Mouse (Mus musculus) testis, adult 2 months (tissue): ENCODE results near the gene Garem2. TPM values are rescaled to one million over a fixed set of nuclear protein-coding genes. Genes with fewer than 3 reads are reported as not detected.

Experiments
- H3K27ac ChIP-seq: fragments of 200-500 bp; 2 replicates; pipeline ENCODE4 v1.5.1; 2012; ENCODE audit warnings: low read depth, low read length; ENCODE audit not compliant: control insufficient read depth, insufficient read depth
- H3K27me3 ChIP-seq: fragments of 200-500 bp; 2 replicates; pipeline ENCODE4 v1.6.1; 2012; ENCODE audit warnings: mild to moderate bottlenecking, low read length, moderate library complexity; ENCODE audit not compliant: control insufficient read depth, insufficient read depth
- H3K36me3 ChIP-seq: fragments of 200-500 bp; 2 replicates; pipeline ENCODE4 v1.6.1; 2012; ENCODE audit warnings: mild to moderate bottlenecking, low read length; ENCODE audit not compliant: control insufficient read depth, insufficient read depth
- H3K4me1 ChIP-seq: fragments of 200-500 bp; 2 replicates; pipeline ENCODE4 v1.6.1; 2012; ENCODE audit warnings: low read length; ENCODE audit not compliant: control insufficient read depth, insufficient read depth
- H3K4me3 ChIP-seq: fragments of 200-500 bp; 2 replicates; pipeline ENCODE4 v1.5.1; 2012; ENCODE audit warnings: low read depth, mild to moderate bottlenecking, low read length, moderate library complexity, mixed read lengths; ENCODE audit not compliant: control insufficient read depth
- CTCF ChIP-seq: fragments of 200-500 bp; IDR thresholded peaks from 2 replicates; pipeline ENCODE4 v1.5.1; 2012; ENCODE audit warnings: low read depth, mild to moderate bottlenecking, inconsistent platforms, low read length, moderate library complexity; ENCODE audit not compliant: control insufficient read depth, insufficient read depth, insufficient replicate concordance
- POLR2A ChIP-seq: fragments of 200-500 bp; IDR thresholded peaks from 2 replicates; pipeline ENCODE4 v1.6.1; 2012; ENCODE audit warnings: low read depth, mild to moderate bottlenecking, inconsistent platforms, low read length, moderate library complexity; ENCODE audit not compliant: control insufficient read depth
- polyA plus RNA-seq: library from polyadenylated mRNA; depleted of rRNA; stranded (reverse); fragments of >200 nt; gene quantifications from 2 replicates; pipeline ENCODE4 v1.2.3, GENCODE M21; 2012

Garem2 gene
- polyA plus RNA-seq, 1 experiment = 0.78 TPM

DNA sequence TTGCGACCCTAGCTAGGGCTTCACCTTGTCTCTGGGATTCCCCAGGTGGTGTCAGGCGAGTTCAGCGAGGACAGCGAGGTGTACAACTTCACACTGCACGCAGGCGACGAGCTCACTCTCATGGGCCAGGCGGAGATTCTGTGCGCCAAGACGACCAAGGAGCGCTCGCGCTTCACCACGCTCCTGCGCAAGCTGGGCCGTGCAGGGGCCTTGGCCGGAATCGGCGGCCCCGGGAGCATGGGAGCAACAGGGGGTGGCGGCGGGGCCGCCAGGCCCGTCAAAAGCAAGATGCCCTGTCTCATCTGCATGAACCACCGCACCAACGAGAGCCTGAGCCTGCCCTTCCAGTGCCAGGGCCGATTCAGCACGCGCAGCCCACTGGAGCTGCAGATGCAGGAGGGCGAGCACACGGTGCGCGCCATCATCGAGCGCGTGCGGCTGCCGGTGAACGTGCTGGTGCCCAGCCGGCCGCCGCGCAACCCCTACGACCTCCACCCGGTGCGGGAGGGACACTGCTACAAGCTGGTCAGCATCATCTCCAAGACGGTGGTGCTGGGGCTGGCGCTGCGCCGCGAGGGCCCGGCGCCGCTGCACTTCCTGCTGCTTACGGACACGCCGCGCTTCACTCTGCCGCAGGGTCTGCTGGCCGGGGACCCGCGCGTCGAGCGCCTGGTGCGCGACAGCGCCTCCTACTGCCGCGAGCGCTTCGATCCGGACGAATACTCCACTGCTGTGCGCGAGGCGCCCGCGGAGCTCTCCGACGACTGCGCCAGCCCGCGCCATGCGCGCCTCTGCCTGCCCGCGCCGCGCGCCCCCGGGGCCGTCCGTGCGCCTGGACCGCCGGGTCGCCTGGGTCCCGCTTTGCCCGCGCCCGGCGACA lies 9.2 kb downstream of the Garem2 start:
- no peaks in the 10 kb centered on the region for H3K27me3 ChIP-seq
- peaks cover 19% of the 10 kb centered on the region for H3K4me1 ChIP-seq
- no peak overlapping the region for H3K27ac ChIP-seq

GRCm38 (mm10) chr5:30114761-30115140 lies 9.8 kb downstream of the Garem2 start:
- Histone ChIP-seq H3K36me3 (no peaks in the 10 kb centered on the region; the same call in 1 of the 2 replicates), H3K27ac (no peak overlapping the region), H3K4me3 (peak overlapping the region; percentile 82), H3K27me3 (no peaks in the 10 kb centered on the region), H3K4me1 (peaks cover 19% of the 10 kb centered on the region)
- no peak for TF ChIP-seq CTCF
- no peak for TF ChIP-seq POLR2A

More for the DNA sequence above, 9.2 kb downstream of the Garem2 start:
- TF ChIP-seq CTCF (peak; percentile 13; the same call in 1 of the 2 replicates), POLR2A (no peak)
- H3K36me3 ChIP-seq = no peaks in the 10 kb centered on the region; the same call in 1 of the 2 replicates
- H3K4me3 ChIP-seq = peak overlapping the region; percentile 82

- Histone ChIP-seq H3K27me3 (no peaks in the 10 kb centered on the region), H3K4me3 (no peak overlapping the region), H3K4me1 (peaks cover 14% of the 10 kb centered on the region), H3K27ac (no peak overlapping the region), H3K36me3 (peaks cover 2% of the 10 kb centered on the region)
- TF ChIP-seq POLR2A (no peak), CTCF (no peak)
Measured at GRCm38 (mm10) chr5:30115718-30116117, 10.8 kb downstream of the Garem2 start.

- Histone ChIP-seq H3K4me3 (no peak overlapping the region), H3K4me1 (peaks cover 10% of the 10 kb centered on the region), H3K27ac (no peak overlapping the region), H3K36me3 (peaks cover 3% of the 10 kb centered on the region), H3K27me3 (no peaks in the 10 kb centered on the region)
- TF ChIP-seq CTCF = no peak
- no peak for TF ChIP-seq POLR2A
Measured at GRCm38 (mm10) chr5:30118018-30118417, 13.1 kb downstream of the Garem2 start.

DNA sequence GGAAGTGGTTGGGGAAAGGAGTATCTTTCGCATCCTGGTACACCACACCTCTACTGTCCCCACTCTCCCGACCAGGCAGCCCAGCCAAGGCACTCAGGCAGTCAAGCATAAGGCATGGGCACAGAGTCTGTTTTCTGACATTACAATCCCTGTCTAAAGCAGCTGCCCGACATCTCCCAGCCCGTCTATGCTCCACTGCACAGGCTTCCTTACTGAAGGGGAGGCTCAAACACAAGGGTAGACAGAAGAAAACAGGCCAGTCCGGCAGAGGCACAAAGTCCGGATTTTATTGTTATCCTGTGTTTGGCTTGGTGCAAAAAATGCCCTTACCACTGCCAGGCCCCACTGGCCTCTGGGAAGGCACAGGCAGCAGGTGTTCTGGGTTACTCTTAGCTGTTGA lies 14.2 kb downstream of the Garem2 start:
- TF ChIP-seq CTCF (no peak), POLR2A (no peak)
- H3K4me3 ChIP-seq = no peak overlapping the region
- H3K27me3 ChIP-seq = no peaks in the 10 kb centered on the region
- peaks cover 3% of the 10 kb centered on the region for H3K36me3 ChIP-seq
- H3K4me1 ChIP-seq = peaks cover 4% of the 10 kb centered on the region
- H3K27ac ChIP-seq = no peak overlapping the region

DNA sequence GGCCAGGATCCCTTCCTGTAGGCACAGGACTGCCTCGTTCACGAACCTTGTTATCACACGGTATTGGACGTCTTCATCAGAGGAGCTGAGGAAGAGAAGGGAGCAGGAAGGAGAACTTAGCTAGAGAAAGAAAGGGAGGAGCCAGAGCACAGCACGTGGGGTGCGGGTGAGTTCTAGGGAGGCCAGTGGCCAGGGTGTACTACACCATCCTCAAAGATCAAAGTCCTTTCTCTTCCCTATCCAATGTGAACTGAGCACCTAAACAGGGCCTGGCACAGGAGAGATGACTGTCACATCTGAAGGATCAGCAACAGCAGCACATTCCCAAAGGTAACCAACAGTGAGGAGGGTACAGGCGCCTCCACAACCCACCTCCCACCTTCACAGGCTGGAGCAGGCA lies 15.1 kb downstream of the Garem2 start:
- Histone ChIP-seq H3K27ac (no peak overlapping the region), H3K4me3 (no peak overlapping the region), H3K36me3 (peaks cover 3% of the 10 kb centered on the region), H3K4me1 (no peaks in the 10 kb centered on the region), H3K27me3 (no peaks in the 10 kb centered on the region)
- no peak for TF ChIP-seq CTCF
- no peak for TF ChIP-seq POLR2A

DNA sequence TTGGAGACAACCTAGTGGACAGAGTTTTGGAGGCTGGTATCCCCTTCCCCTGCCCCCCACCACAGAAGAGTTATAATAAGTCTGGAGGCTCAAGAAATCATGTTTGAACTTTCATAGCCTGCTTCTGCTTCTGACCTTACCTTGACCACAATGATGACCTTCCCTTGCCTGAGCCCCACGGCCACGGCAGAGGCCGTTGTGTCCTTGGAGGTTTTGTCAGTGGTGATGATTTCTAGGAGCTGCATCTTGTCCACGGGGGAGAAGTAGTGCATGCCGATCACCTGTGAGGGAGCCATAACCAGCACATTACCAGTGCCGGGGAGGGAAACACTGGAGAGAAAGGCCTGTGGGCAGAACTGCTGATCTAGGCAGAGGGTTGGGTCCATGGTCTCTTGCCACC lies 17.5 kb downstream of the Garem2 start:
- no peak overlapping the region for H3K27ac ChIP-seq
- no peaks in the 10 kb centered on the region for H3K27me3 ChIP-seq
- no peak overlapping the region for H3K4me3 ChIP-seq
- peaks cover 5% of the 10 kb centered on the region for H3K36me3 ChIP-seq
- H3K4me1 ChIP-seq = no peaks in the 10 kb centered on the region
- no peak for TF ChIP-seq POLR2A
- no peak for TF ChIP-seq CTCF
